ENCODE assay signal across 7 mouse cellular contexts in the genomic region with DNA sequence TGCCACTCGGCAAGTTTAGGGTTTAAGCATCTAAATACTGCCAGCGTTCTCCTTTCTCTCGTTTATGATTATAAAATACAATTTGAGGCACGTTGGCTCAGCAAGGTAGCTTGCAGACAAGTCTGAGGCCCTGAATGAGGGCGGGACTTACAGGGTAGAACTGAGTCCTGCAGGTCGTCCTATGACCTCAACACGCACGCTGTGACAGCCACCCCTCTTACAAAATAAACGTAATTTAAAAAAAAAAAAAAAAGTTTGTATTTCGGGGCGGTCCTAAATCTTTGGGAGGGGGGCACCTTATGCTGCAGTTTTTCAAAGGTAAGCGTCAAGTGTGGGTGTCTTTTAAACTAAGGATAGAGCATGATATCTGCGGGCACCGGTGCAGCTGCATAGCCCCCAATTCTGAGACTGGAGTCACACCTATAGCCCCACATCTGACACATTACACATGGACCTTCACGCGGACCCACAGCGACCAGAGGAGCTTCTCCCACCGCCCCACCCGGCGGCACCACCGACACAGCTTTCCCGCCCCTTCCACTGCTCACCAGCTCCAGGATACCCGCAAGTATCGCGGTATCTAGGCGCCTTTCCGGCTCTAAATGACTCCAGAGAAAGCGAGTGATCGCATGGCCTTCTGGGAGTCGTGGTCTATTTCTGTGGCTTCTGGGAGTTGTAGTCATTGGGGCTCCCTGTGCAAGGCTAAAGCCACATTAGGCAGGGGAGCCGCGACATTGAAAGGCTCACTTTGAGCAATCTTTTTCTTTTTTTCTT. TPM values are rescaled to one million over a fixed set of nuclear protein-coding genes. Genes with fewer than 3 reads are reported as not detected.
A peak's percentile ranks its signal among the peaks of the same experiment; 100 is the strongest.
DNase-seq lines count a peak whose midpoint lies in the region; ATAC-seq and TF ChIP-seq lines count a peak whose summit lies in the region.

A gene (minus strand): TSS at position 603 of the 774 bp plus-strand sequence.

- peaks cover 22% of the 10 kb centered on the region for H3K4me1 ChIP-seq in embryonic facial prominence, embryonic 10.5 days
- peaks cover 4% of the 10 kb centered on the region; the same call in 1 of the 2 replicates for H3K4me1 ChIP-seq in intestine, postnatal 0 days (replicated peaks; ENCODE audit: control insufficient read depth, insufficient read depth, low read length)
- peaks cover 8% of the 10 kb centered on the region for H3K4me1 ChIP-seq in midbrain, embryonic 12.5 days
- H3K4me1 ChIP-seq in small intestine, adult 2 months (ENCODE audit: control insufficient read depth, insufficient read depth, insufficient read length, low read length): peaks cover 4% of the 10 kb centered on the region; the same call in 1 of the 2 replicates

- TF ChIP-seq POLR2A in small intestine, adult 2 months (IDR thresholded peaks at IDR 0.05; ENCODE audit: low read depth, low read length): peak; percentile 95

- H3K9ac ChIP-seq in intestine, postnatal 0 days (ENCODE audit: low read depth, low read length): peak within 1 kb of the TSS; percentile 58
- peak within 1 kb of the TSS; percentile 69 for H3K9ac ChIP-seq in midbrain, embryonic 12.5 days (replicated peaks)

- DNase-seq in adrenal gland, postnatal 10 days: peak; percentile 91
- peak; percentile 93 for DNase-seq in embryonic facial prominence, embryonic 10.5 days (ENCODE audit: low spot score)
- DNase-seq in gonadal fat pad, adult 2 months (ENCODE audit: low read depth): no peak
- DNase-seq in left cerebral cortex, postnatal 4 days: peak; percentile 93

- H3K36me3 ChIP-seq in embryonic facial prominence, embryonic 10.5 days (replicated peaks): peaks cover 3% of the 10 kb centered on the region; the same call in 1 of the 2 replicates
- H3K36me3 ChIP-seq in intestine, postnatal 0 days (ENCODE audit: control insufficient read depth, insufficient read depth): peaks cover 14% of the 10 kb centered on the region; the same call in 1 of the 2 replicates
- H3K36me3 ChIP-seq in midbrain, embryonic 12.5 days: peaks cover 26% of the 10 kb centered on the region
- H3K36me3 ChIP-seq in small intestine, adult 2 months (ENCODE audit: control insufficient read depth, insufficient read depth, low read length): peaks cover 6% of the 10 kb centered on the region

- WGBS in embryonic facial prominence, embryonic 10.5 days: 3% methylated on average over 32 of the region's 32 CpGs
- 2% methylated on average over 32 of the region's 32 CpGs for WGBS in intestine, postnatal 0 days
- 3% methylated on average over 32 of the region's 32 CpGs for WGBS in midbrain, embryonic 12.5 days
- under 1% methylated on average over 32 of the region's 32 CpGs for WGBS in small intestine, adult 2 months

- peak within 1 kb of the TSS; percentile 61 for H3K4me3 ChIP-seq in embryonic facial prominence, embryonic 10.5 days
- peak within 1 kb of the TSS; percentile 48 for H3K4me3 ChIP-seq in intestine, postnatal 0 days (ENCODE audit: low read depth, low read length)
- peak within 1 kb of the TSS; percentile 49 for H3K4me3 ChIP-seq in midbrain, embryonic 12.5 days
- H3K4me3 ChIP-seq in small intestine, adult 2 months (ENCODE audit: low read depth, low read length): peak within 1 kb of the TSS; percentile 68

- H3K4me2 ChIP-seq in intestine, postnatal 0 days (replicated peaks; ENCODE audit: low read depth): peak within 1 kb of the TSS; percentile 74
- H3K4me2 ChIP-seq in midbrain, embryonic 12.5 days (replicated peaks): peak within 1 kb of the TSS; percentile 59

- ATAC-seq in intestine, postnatal 0 days: peak; percentile 96
- ATAC-seq in midbrain, embryonic 12.5 days (ENCODE audit: low FRiP score, low read depth): peak; percentile 96

- peak; percentile 8; the same call in 1 of the 2 replicates for TF ChIP-seq CTCF in intestine, postnatal 0 days (IDR thresholded peaks at IDR 0.05; ENCODE audit: low read depth)
- TF ChIP-seq CTCF in small intestine, adult 2 months (IDR thresholded peaks at IDR 0.05; ENCODE audit: extremely low read depth, insufficient read length, insufficient replicate concordance, low read depth, low read length): no peak

- H3K27me3 ChIP-seq in embryonic facial prominence, embryonic 10.5 days (replicated peaks; ENCODE audit: low read depth, poor library complexity, severe bottlenecking): no peaks in the 10 kb centered on the region
- H3K27me3 ChIP-seq in intestine, postnatal 0 days (replicated peaks; ENCODE audit: control insufficient read depth, insufficient read depth, low read length): no peaks in the 10 kb centered on the region
- no peaks in the 10 kb centered on the region for H3K27me3 ChIP-seq in midbrain, embryonic 12.5 days
- H3K27me3 ChIP-seq in small intestine, adult 2 months (ENCODE audit: control insufficient read depth, insufficient read depth, low read length): no peaks in the 10 kb centered on the region

- intact Hi-C loops in left cerebral cortex, postnatal 4 days (cut with DNase I): no loop called here

- H3K27ac ChIP-seq in embryonic facial prominence, embryonic 10.5 days (replicated peaks): peak within 1 kb of the TSS; percentile 88
- peak within 1 kb of the TSS; percentile 73 for H3K27ac ChIP-seq in intestine, postnatal 0 days (ENCODE audit: low read depth, low read length)
- 0 out of 2 replicates have a peak within 1 kb of the TSS, but pooled peaks have one; percentile 56 for H3K27ac ChIP-seq in midbrain, embryonic 12.5 days (replicated peaks)
- H3K27ac ChIP-seq in small intestine, adult 2 months (ENCODE audit: insufficient read depth, low read depth, low read length): peak within 1 kb of the TSS; percentile 67

- H3K9me3 ChIP-seq in embryonic facial prominence, embryonic 10.5 days: no peaks in the 10 kb centered on the region
- H3K9me3 ChIP-seq in intestine, postnatal 0 days (ENCODE audit: control insufficient read depth): no peaks in the 10 kb centered on the region
- H3K9me3 ChIP-seq in midbrain, embryonic 12.5 days: no peaks in the 10 kb centered on the region

RNA-seq across cellular contexts. Expression of the gene that starts here (rescaled TPM):
- total RNA-seq in adrenal gland, postnatal 10 days (2021): 10 to 100 TPM; 13.9 to 21.9 TPM
- polyA plus RNA-seq in embryonic facial prominence, embryonic 10.5 days (2016; fragmentation: Nextera tagmentation; extraction: Ambion mirVana): 20.8 and 25.4 TPM in 2 replicates
- 51.6 and 57.3 TPM in 2 replicates for polyA plus RNA-seq in gonadal fat pad, adult 2 months (2012; rRNA removed)
- polyA plus RNA-seq in intestine, postnatal 0 days (2015; fragmentation: Nextera tagmentation; extraction: Ambion mirVana): 17.3 and 18.8 TPM in 2 replicates
- total RNA-seq in left cerebral cortex, postnatal 4 days (2021): 10 to 100 TPM; 12.9 to 14.6 TPM
- polyA plus RNA-seq in midbrain, embryonic 12.5 days (2016; fragmentation: Nextera tagmentation; extraction: Ambion mirVana): 21.9 and 23.3 TPM in 2 replicates
- 10.3 and 14.2 TPM in 2 replicates for polyA plus RNA-seq in small intestine, adult 2 months (2012; rRNA removed)
